Mouse (Mus musculus) bone marrow macrophage, adult 2 months (primary cell): Measurements from ENCODE around the gene Slc2a10.

ENCODE experiments used
- CTCF ChIP-seq: IDR thresholded peaks from 2 replicates; pipeline ENCODE4 v1.5.1; 2012; ENCODE audit warnings: low read depth, mild to moderate bottlenecking, low read length, moderate library complexity
- POLR2A ChIP-seq: IDR thresholded peaks from 2 replicates; pipeline ENCODE4 v1.6.1; 2012; ENCODE audit warnings: mild to moderate bottlenecking, low read depth, low read length, borderline replicate concordance

DNA sequence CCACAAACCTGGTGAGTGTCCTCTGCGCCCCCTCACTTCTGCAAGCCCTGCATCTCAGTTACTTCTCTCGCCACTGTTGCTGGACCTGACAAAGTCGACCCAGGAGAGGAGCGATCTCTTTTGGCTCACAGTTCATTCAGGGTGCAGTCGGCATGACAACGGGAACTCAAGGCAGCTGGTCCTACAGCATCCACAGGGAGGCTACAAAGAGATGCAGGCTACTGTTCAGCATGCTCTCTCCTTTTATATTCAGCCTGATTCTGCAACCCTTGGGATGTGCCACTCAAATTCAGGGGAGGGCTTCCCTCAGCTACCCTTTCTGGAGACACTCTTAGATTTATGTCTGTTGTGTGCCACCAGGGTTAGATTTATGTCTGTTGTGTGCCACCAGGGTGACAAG lies 45.0 kb downstream of the Slc2a10 start:
- TF ChIP-seq POLR2A (no peak), CTCF (no peak)
